Mouse (Mus musculus) forebrain, embryonic 12.5 days (tissue): ENCODE results near the gene Exosc7. TPM values are rescaled to one million over a fixed set of nuclear protein-coding genes. Genes with fewer than 3 reads are reported as not detected.
A peak's percentile ranks its signal among the peaks of the same experiment; 100 is the strongest.

Experiments used
- ATAC-seq: fragments of 200-750 bp; cut with Nextera tagmentation; 2 replicates; pipeline ENCODE4 v1.8.0; 2017; ENCODE audit warnings: moderate TSS enrichment; ENCODE audit not compliant: low FRiP score
- H3K27ac ChIP-seq: fragments of 300-500 bp; sonication (generic); 2 replicates; pipeline ENCODE4 v1.5.1; 2016; ENCODE audit warnings: mild to moderate bottlenecking
- H3K27me3 ChIP-seq: fragments of 300-500 bp; sonication (generic); 2 replicates; pipeline ENCODE4 v1.6.1; 2016; ENCODE audit warnings: mild to moderate bottlenecking
- H3K36me3 ChIP-seq: fragments of 300-500 bp; sonication (generic); replicated peaks from 2 replicates; pipeline ENCODE4 v1.6.1; 2016; ENCODE audit warnings: mild to moderate bottlenecking
- H3K4me1 ChIP-seq: fragments of 300-500 bp; sonication (generic); 2 replicates; pipeline ENCODE4 v1.6.1; 2016
- H3K4me2 ChIP-seq: fragments of 300-500 bp; sonication (generic); 2 replicates; pipeline ENCODE4 v1.6.1; 2016; ENCODE audit warnings: mild to moderate bottlenecking, moderate library complexity
- H3K4me3 ChIP-seq: fragments of 300-500 bp; sonication (generic); replicated peaks from 2 replicates; pipeline ENCODE4 v1.5.1; 2016; ENCODE audit warnings: mild to moderate bottlenecking
- H3K9ac ChIP-seq: fragments of 300-500 bp; sonication (generic); 2 replicates; pipeline ENCODE4 v1.6.1; 2016; ENCODE audit warnings: mild to moderate bottlenecking
- H3K9me3 ChIP-seq: fragments of 300-500 bp; sonication (generic); 2 replicates; pipeline ENCODE4 v1.6.1; 2016
- WGBS: fragments of 180-500 bp; shearing (Covaris S2); methylation state at CpG from one replicate; pipeline ENCODE4 v1.1.7; 2016; 5-methylcytosine and 5-hydroxymethylcytosine counted together
- polyA plus RNA-seq: library from polyadenylated mRNA; unstranded; fragments of >200 nt; fragmentation: Nextera tagmentation; extraction: Ambion mirVana; gene quantifications from 2 replicates; pipeline ENCODE4 v1.2.1, GENCODE M21; 2016

Exosc7 gene
- polyA plus RNA-seq, 1 experiment from 2014 or later, result 111 TPM

GRCm38 (mm10) chr9:123111751-123112221 is 1.2 kb upstream of the Exosc7 start:
- H3K4me1 ChIP-seq, result peaks cover 20% of the 10 kb centered on the region
- peaks cover 7% of the 10 kb centered on the region for H3K36me3 ChIP-seq
- no peak overlapping the region for H3K9ac ChIP-seq
- no peak for ATAC-seq
- H3K27me3 ChIP-seq, result no peaks in the 10 kb centered on the region
- H3K9me3 ChIP-seq, result no peaks in the 10 kb centered on the region
- peak overlapping the region; percentile 93 for H3K4me3 ChIP-seq
- H3K27ac ChIP-seq, result no peak overlapping the region
- H3K4me2 ChIP-seq, result peak overlapping the region; percentile 92
- WGBS, result 66% methylated on average over 8 of the region's 8 CpGs

DNA sequence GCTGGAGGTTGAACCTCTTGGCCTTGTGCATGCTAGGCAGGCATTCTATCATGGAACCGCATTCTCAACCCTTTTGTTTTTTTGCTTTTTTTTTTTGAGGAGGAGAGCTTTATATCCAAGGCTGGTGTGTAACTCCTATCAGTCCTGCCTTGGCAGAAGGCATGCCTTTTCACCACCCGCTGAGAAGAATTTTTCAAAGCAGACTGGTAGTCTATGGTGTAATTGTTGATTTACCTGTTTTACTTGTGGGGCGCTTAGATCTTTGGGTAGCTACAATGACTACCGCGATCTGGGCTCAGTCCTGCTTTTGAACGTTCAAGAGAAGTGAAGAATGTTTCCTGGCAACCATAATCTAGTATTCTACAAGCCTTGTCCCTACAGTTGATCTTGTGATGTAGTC is 916 bp downstream of the Exosc7 start:
- H3K9me3 ChIP-seq, result no peaks in the 10 kb centered on the region
- WGBS, result 75% methylated on average over 6 of the region's 6 CpGs
- H3K4me2 ChIP-seq, result peak overlapping the region; percentile 92
- H3K4me1 ChIP-seq, result peaks cover 20% of the 10 kb centered on the region
- peak overlapping the region; percentile 96 for H3K9ac ChIP-seq
- peak overlapping the region; percentile 93 for H3K4me3 ChIP-seq
- no peak overlapping the region for H3K27ac ChIP-seq
- no peaks in the 10 kb centered on the region for H3K27me3 ChIP-seq
- ATAC-seq, result no peak
- H3K36me3 ChIP-seq, result peaks cover 13% of the 10 kb centered on the region

DNA sequence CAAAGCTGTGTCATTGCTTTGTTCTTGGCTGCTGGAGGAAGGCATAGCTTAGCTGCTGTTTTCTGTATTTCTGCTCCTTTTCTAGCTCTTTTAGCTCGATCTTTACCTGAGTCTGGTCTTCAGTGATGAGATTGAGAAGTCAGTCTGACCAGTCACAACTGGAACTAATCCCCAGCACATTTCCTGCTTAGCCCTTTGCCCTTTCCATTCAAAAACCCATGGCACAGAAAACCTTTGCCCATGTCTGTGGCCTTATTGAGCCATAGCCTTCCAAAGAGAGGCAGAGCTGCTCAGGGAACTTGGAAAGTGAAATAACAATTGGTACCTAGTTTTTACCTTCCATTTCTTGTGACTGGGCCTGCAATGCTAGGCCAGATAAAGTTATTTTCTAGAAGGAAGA is 2.6 kb downstream of the Exosc7 start:
- H3K36me3 ChIP-seq, result peaks cover 30% of the 10 kb centered on the region
- H3K4me3 ChIP-seq, result no peak overlapping the region
- WGBS, result 82% methylated on average over 1 of the region's 1 CpGs
- no peak overlapping the region for H3K4me2 ChIP-seq
- H3K27ac ChIP-seq, result no peak overlapping the region
- H3K9me3 ChIP-seq, result no peaks in the 10 kb centered on the region
- H3K9ac ChIP-seq, result no peak overlapping the region
- H3K4me1 ChIP-seq, result peaks cover 20% of the 10 kb centered on the region
- H3K27me3 ChIP-seq, result no peaks in the 10 kb centered on the region
- no peak for ATAC-seq

DNA sequence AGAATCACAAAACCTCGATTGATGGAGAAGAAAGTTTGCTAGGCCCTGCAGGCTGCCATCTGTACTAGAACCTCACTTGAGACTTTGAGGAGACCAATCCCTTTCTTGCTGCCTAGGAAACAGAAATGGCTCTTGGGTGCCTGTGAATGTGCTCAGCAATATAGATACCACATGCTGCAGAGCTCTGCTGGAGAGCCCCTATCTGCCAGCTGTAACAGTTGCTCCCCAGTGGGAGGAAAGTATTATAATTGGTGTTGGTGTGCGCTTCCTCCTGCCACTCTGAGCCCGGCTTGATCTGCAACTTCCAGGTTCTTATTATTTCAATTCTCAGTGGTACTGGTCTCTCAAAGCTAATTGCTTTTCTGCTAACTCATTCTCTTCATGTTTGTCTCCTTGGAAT is 10.0 kb downstream of the Exosc7 start:
- H3K27ac ChIP-seq, result no peak overlapping the region
- no peak for ATAC-seq
- H3K4me1 ChIP-seq, result no peaks in the 10 kb centered on the region
- no peak overlapping the region for H3K4me3 ChIP-seq
- H3K9me3 ChIP-seq, result no peaks in the 10 kb centered on the region
- peaks cover 85% of the 10 kb centered on the region for H3K36me3 ChIP-seq
- H3K27me3 ChIP-seq, result no peaks in the 10 kb centered on the region
- H3K9ac ChIP-seq, result no peak overlapping the region
- H3K4me2 ChIP-seq, result no peak overlapping the region
- 90% methylated on average over 3 of the region's 3 CpGs for WGBS

DNA sequence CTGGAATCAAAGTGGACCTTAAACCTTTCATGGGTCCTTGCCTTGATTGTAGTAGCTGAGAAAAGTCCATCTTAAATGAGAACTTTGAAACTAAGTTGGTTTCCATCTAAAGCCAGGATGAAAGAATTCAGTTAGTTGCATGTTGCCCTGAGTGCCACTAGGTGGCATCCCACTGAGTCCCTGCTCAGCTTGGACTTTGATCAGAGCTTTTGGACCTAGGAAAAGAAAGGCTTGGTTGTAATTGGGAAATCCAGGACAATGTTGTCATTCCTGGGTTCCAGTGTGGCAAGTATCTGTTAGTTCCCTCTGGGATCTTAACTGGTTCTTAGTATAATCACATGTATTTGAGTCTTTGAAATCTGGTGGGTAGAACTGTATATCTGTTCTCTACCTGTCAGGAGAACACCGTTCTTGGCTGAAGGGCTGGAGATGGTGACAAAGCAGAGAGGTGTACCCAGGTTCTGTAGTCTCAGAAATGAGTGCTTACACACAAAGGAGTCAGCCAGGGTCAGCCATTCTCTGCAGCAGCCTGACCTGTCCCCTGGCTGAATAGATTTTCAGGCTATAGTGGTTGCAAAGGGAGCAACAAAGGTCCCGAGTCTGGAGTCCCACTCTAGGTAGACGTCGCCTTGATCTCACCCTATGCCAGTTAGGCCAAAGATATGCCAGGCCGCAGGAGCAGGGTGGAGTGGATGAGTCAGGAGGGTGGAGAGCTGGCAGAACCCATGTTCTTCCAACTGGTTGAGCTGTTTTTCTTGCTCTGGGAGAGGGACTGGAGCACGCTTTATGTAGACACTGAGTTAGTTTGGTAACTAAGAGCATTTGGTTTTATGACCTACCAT is 10.8 kb downstream of the Exosc7 start:
- WGBS, result 91% methylated on average over 6 of the region's 6 CpGs

GRCm38 (mm10) chr9:123124413-123124981 is 11.5 kb downstream of the Exosc7 start:
- 96% methylated on average over 2 of the region's 2 CpGs for WGBS
- H3K4me1 ChIP-seq, result no peaks in the 10 kb centered on the region

More for the DNA sequence above, 10.8 kb downstream of the Exosc7 start:
- H3K9ac ChIP-seq, result no peak overlapping the region
- no peak overlapping the region for H3K4me3 ChIP-seq
- no peaks in the 10 kb centered on the region for H3K9me3 ChIP-seq
- no peaks in the 10 kb centered on the region for H3K4me1 ChIP-seq
- no peaks in the 10 kb centered on the region for H3K27me3 ChIP-seq
- H3K27ac ChIP-seq, result no peak overlapping the region
- no peak for ATAC-seq
- peaks cover 88% of the 10 kb centered on the region for H3K36me3 ChIP-seq
- H3K4me2 ChIP-seq, result no peak overlapping the region

DNA sequence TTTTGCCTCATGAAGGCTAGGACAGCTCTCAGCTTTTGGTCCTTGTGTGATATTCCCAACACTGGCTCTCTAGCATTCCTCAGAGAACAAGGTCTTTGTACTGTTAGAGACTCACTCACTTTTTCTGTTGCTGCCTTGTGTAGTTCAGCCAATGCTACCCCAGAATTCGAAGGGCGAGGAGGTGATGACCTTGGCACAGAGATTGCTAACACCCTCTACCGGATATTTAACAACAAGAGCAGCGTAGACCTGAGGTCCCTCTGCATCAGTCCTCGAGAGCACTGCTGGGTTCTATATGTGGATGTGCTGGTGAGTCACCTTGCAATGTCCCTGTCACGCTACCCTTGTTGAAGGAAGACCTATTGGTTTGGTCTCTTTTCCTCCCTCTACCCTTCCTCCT is 14.6 kb downstream of the Exosc7 start:
- Histone ChIP-seq H3K27ac (no peak overlapping the region), H3K4me3 (no peak overlapping the region), H3K4me1 (no peaks in the 10 kb centered on the region), H3K9ac (no peak overlapping the region), H3K9me3 (no peaks in the 10 kb centered on the region), H3K27me3 (no peaks in the 10 kb centered on the region), H3K36me3 (peaks cover 89% of the 10 kb centered on the region), H3K4me2 (no peak overlapping the region)
- 95% methylated on average over 6 of the region's 6 CpGs for WGBS
- ATAC-seq, result no peak

More at GRCm38 (mm10) chr9:123124413-123124981, 11.5 kb downstream of the Exosc7 start:
- ATAC-seq, result no peak
- H3K4me3 ChIP-seq, result no peak overlapping the region
- H3K9me3 ChIP-seq, result no peaks in the 10 kb centered on the region
- H3K9ac ChIP-seq, result no peak overlapping the region
- H3K4me2 ChIP-seq, result no peak overlapping the region
- peaks cover 87% of the 10 kb centered on the region for H3K36me3 ChIP-seq
- H3K27me3 ChIP-seq, result no peaks in the 10 kb centered on the region
- no peak overlapping the region for H3K27ac ChIP-seq

- H3K36me3 ChIP-seq, result peaks cover 96% of the 10 kb centered on the region
- no peak overlapping the region for H3K27ac ChIP-seq
- WGBS, result 93% methylated on average over 3 of the region's 3 CpGs
- no peaks in the 10 kb centered on the region for H3K27me3 ChIP-seq
- H3K4me1 ChIP-seq, result no peaks in the 10 kb centered on the region
- H3K4me2 ChIP-seq, result no peak overlapping the region
- H3K9ac ChIP-seq, result no peak overlapping the region
- H3K4me3 ChIP-seq, result no peak overlapping the region
- no peaks in the 10 kb centered on the region for H3K9me3 ChIP-seq
- no peak for ATAC-seq
Measured at GRCm38 (mm10) chr9:123132994-123133393, 20.0 kb downstream of the Exosc7 start.

DNA sequence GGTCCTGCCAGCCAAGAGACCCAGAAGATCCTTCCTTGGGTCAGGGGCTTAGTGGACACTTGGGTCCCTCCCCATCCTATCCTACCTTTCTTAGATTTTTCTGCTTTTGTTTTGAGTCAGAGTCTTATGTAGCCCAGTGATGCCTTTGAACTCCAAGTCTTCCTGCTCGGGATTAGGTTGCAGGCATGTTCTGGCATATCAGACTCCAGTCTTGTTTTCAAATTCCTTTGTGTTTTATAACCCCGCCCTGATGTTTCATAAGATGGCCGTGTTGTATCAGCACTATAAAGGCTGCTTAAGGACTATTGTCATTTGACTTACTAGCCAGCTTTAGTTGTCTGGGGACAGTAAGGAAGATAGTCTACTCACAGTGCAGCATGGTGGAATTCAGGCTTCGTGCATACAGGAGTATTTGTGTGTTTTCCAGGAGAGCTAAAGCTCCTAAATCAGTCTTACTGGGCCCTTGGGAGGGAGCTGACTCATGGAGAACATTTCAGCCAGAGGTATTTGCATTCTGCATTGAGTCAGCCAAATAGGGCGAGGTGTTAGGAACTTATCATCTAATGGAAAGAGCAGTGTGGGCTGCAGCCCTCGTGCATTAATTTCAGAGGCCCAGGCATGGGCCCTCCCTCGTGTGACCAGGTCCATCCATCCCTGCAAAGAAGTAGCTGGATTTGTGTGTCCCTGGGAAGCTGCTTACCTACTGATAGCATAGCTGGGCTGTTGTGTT is 24.1 kb downstream of the Exosc7 start:
- no peak for ATAC-seq
- H3K4me2 ChIP-seq, result no peak overlapping the region
- no peaks in the 10 kb centered on the region for H3K9me3 ChIP-seq
- H3K4me3 ChIP-seq, result no peak overlapping the region
- peaks cover 84% of the 10 kb centered on the region for H3K36me3 ChIP-seq
- H3K27ac ChIP-seq, result no peak overlapping the region
- H3K4me1 ChIP-seq, result no peaks in the 10 kb centered on the region
- no peaks in the 10 kb centered on the region for H3K27me3 ChIP-seq
- 89% methylated on average over 7 of the region's 7 CpGs for WGBS
- no peak overlapping the region for H3K9ac ChIP-seq

DNA sequence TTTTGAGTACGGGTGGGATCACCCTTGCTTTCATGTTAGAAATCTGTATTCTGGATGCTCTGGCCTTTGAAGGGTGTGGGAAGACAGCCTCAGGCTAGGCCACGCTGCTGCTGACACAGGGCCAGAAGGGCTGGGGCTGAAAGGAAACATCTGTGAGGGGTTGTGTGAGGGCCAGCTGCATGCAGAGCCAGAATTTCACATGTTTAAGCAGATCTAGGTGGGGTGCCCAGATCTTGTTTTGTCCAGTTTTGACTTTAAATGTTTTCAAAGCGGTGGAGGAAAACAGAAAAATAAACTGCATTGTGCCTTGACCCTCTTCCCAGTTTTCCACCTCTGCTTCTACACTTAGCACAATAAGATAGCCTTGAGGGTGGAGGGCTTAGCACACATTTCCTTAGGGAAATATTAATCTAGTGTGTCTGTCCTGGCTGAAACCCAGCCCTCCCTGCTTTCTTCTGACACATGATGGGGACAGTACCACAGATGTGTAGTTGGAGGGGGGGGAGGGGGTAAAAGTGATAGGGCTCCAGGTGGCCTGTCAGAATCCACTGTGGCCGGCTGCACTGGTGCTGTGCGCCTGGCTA is 26.0 kb downstream of the Exosc7 start:
- Histone ChIP-seq H3K27ac (no peak overlapping the region), H3K36me3 (peaks cover 73% of the 10 kb centered on the region), H3K4me1 (no peaks in the 10 kb centered on the region), H3K27me3 (no peaks in the 10 kb centered on the region), H3K9ac (no peak overlapping the region), H3K4me2 (no peak overlapping the region), H3K4me3 (no peak overlapping the region), H3K9me3 (peaks cover 1% of the 10 kb centered on the region; the same call in 1 of the 2 replicates)
- ATAC-seq, result no peak
- WGBS, result 79% methylated on average over 5 of the region's 5 CpGs

GRCm38 (mm10) chr9:123139887-123140614 is 27.0 kb downstream of the Exosc7 start:
- Histone ChIP-seq H3K27ac (no peak overlapping the region), H3K4me1 (no peaks in the 10 kb centered on the region), H3K36me3 (peaks cover 62% of the 10 kb centered on the region), H3K27me3 (no peaks in the 10 kb centered on the region), H3K4me2 (no peak overlapping the region), H3K9me3 (peaks cover 6% of the 10 kb centered on the region; the same call in 1 of the 2 replicates), H3K4me3 (no peak overlapping the region), H3K9ac (no peak overlapping the region)
- 81% methylated on average over 4 of the region's 4 CpGs for WGBS
- no peak for ATAC-seq
